Mouse (Mus musculus) MEL (cell line): ENCODE data around the gene Slc29a2.

ENCODE experiments used
- CHD2 ChIP-seq: IDR thresholded peaks from 2 replicates; pipeline ENCODE4 v1.6.1; 2011; ENCODE audit warnings: low read length, improper control_type of control experiment
- CTCF ChIP-seq, 3 experiments: IDR thresholded peaks in 2 of 3; conservative IDR thresholded peaks in 1 of 3; 2 replicates each; pipeline ENCODE4 v1.5.1; 2011 to 2012; ENCODE audit warnings: low read length in 3 of 3, low read depth in 2 of 3, mild to moderate bottlenecking in 2 of 3, improper control_type of control experiment in 1 of 3, inconsistent platforms in 1 of 3, mixed read lengths in 1 of 3, moderate library complexity in 1 of 3; ENCODE audit not compliant: control insufficient read depth in 1 of 3, insufficient read depth in 1 of 3, poor library complexity in 1 of 3, severe bottlenecking in 1 of 3
- E2F4 ChIP-seq: IDR thresholded peaks from 2 replicates; pipeline ENCODE4 v1.6.1; 2011; ENCODE audit warnings: low read depth, low read length, improper control_type of control experiment, borderline replicate concordance
- GABPA ChIP-seq: IDR thresholded peaks from 2 replicates; pipeline ENCODE4 v1.6.1; 2012; ENCODE audit warnings: low read depth, mild to moderate bottlenecking, inconsistent platforms, low read length, improper control_type of control experiment, moderate library complexity
- HCFC1 ChIP-seq: IDR thresholded peaks from 2 replicates; pipeline ENCODE4 v1.6.1; 2012; ENCODE audit warnings: low read depth, mild to moderate bottlenecking, inconsistent platforms, low read length, improper control_type of control experiment, moderate library complexity
- JUND ChIP-seq: IDR thresholded peaks from 2 replicates; pipeline ENCODE4 v1.6.1; 2011; ENCODE audit warnings: low read depth, mild to moderate bottlenecking, improper control_type of control experiment, low read length
- POLR2A ChIP-seq, 2 experiments: IDR thresholded peaks; 2 replicates each; pipeline ENCODE4 v1.6.1; 2011 to 2012; ENCODE audit warnings: low read length in 2 of 2, mild to moderate bottlenecking in 2 of 2, control low read depth in 1 of 2, improper control_type of control experiment in 1 of 2, low read depth in 1 of 2, moderate library complexity in 1 of 2; ENCODE audit not compliant: control insufficient read depth in 1 of 2, insufficient read depth in 1 of 2, poor library complexity in 1 of 2
- RCOR1 ChIP-seq: IDR thresholded peaks from 2 replicates; pipeline ENCODE4 v1.6.1; 2012; ENCODE audit warnings: low read depth, mild to moderate bottlenecking, inconsistent platforms, low read length, improper control_type of control experiment
- SMC3 ChIP-seq: IDR thresholded peaks from 2 replicates; pipeline ENCODE4 v1.6.1; 2011; ENCODE audit warnings: low read depth, low read length, improper control_type of control experiment
- ZC3H11A ChIP-seq: IDR thresholded peaks from 2 replicates; pipeline ENCODE4 v1.6.1; 2012; ENCODE audit warnings: low read depth, mild to moderate bottlenecking, inconsistent platforms, low read length, improper control_type of control experiment
- ZMIZ1 ChIP-seq: IDR thresholded peaks from 2 replicates; pipeline ENCODE4 v1.6.1; 2012; ENCODE audit warnings: low read depth, mild to moderate bottlenecking, inconsistent platforms, low read length, improper control_type of control experiment, moderate library complexity

DNA sequence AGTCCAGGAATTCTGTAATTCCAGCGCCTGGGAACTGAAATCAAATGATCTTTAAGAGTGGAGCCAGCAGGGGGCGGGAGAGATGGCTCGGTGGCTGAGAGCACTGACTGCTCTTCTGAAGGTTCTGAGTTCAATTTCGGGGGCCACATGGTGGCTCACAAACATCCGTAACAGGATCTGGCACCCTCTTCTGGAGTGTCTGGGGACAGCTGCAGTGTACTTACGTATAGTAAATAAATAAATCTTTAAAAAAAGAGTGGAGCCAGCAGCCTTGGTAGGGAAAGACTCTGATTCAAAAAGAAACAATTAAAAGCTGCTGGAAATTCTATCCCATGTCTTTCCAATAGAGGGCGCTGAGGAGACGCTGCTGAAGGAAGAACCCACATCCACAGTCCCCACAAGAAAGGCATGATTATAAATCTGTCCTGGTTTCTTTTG, 8.7 kb upstream of the Slc29a2 start:
- TF ChIP-seq ZMIZ1 = no peak
- no peak for TF ChIP-seq RCOR1
- TF ChIP-seq POLR2A (IDR thresholded peaks at IDR 0.05; ENCODE audit: control insufficient read depth in 1 of 2, insufficient read depth in 1 of 2, low read depth in 1 of 2, low read length in 2 of 2, poor library complexity in 1 of 2) = no peak
- TF ChIP-seq CTCF (IDR thresholded peaks at IDR 0.05 in 2 of 3, conservative IDR thresholded peaks at IDR 0.05 in 1 of 3; ENCODE audit: control insufficient read depth in 1 of 3, insufficient read depth in 1 of 3, low read depth in 2 of 3, low read length in 3 of 3, poor library complexity in 1 of 3, severe bottlenecking in 1 of 3) = peak; percentile 62 to 77 (median 74)
- no peak for TF ChIP-seq CHD2
- no peak for TF ChIP-seq JUND
- TF ChIP-seq E2F4 = no peak
- TF ChIP-seq SMC3 = peak; percentile 47; the same call in 1 of the 2 replicates
- no peak for TF ChIP-seq GABPA
- no peak for TF ChIP-seq HCFC1
- peak; percentile 45; the same call in 1 of the 2 replicates for TF ChIP-seq ZC3H11A
